Mouse (Mus musculus): ENCODE results near the gene Acot10.

GRCm38 (mm10) chr15:20682719-20683118 is 16.2 kb upstream of the Acot10 start:
- TF ChIP-seq CTCF (IDR thresholded peaks at IDR 0.05; ENCODE audit: borderline replicate concordance, insufficient read depth, low read depth, low read length) (no peak), POLR2A (IDR thresholded peaks at IDR 0.05; ENCODE audit: borderline replicate concordance, insufficient read depth, low read length) (no peak)

All from cerebellum, adult 2 months (tissue).